Mouse (Mus musculus): Measurements from ENCODE around the gene Rcor2.

Rcor2 gene

DNA sequence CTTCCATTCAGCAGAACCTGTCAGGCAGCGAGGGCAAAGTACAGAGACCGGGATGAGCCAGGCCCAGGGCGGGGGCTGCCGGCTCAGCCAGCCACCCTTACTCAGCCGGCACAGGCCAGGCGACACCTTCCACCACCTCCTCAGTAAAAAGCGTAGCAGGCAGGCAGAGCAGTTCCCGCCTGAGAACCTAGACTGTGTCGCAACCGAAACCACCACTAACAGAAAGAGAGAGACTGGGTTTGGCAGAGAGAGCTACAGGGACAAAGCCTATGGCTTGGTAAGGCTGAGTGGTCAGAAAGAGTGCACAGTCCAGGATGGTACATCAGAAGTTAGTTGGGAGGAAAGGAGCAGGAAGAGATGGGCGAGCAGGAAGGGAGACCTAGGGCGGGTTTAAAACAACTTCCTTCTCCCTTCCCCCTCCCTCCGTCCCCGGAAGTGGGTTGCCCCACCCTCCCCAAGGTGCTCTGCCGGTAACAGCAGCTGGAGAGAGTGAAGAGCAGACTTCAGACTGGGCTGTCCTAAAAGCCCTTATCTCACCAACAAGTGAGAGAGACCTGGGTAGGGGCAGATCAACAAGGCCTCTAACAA, 28.0 kb downstream of the Rcor2 start:
- peak; percentile 84 to 86 for DNase-seq

GRCm38 (mm10) chr19:7295959-7296358, 28.8 kb downstream of the Rcor2 start:
- no peak for DNase-seq

- DNase-seq, result no peak
Measured at GRCm38 (mm10) chr19:7299052-7299451, 31.9 kb downstream of the Rcor2 start.

DNA sequence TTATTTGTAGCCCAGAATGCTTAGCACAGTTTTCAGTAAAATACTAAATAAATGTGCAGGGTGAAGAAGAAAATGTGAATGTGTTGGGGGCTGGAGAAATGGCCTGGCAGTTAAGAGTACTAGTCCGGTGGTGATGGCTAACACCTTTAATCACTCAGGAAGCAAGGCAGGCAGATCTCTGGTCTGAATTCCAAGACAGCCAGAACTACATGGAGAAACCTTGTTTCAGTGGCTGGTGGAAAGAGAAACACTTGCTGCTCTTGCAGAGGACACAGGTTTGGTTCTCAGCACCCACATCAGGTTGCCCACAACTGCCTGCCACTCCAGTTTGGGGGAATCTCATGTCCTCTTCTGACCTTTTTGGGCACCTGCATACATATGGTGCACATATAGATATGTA, 33.0 kb downstream of the Rcor2 start:
- no peak for DNase-seq

DNA sequence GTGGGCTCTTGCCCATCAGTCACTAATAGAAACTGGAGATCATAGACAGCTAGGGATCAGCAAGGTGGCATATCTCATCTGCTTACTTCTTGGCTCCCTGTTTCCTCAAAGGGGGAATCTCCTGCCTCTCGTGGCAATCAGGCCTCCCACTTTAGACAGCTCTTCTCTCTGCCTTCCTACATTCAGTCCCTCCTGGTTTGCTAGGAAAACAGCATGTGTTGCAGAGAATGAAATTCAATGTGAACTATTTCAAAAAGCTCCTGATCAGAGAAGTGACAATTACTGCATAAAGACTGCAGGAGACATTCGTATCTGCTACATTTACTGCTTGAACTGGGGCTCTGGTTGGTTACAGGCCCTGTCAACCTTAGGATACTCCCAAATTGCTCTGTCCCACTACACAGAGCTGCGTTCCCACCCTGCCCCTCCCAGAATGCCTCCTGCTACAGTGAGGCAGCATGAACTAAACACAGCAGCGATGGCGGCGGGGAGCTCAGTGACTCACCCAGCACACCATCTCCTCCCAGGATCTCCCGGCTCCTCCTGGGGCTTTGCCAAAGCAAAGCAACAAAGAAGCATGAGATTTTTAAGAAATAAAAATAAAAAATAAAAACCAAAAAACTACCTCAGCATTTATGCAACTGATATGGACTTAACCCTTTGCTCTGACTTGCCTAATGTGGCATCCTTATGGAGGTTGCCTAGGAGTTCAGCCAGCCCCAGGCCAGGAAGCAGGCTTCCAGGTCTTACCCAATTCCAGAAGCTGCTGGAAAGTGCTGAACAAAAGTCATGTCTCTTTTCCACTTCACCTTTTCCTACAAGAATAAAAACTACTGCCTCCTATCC, 34.7 kb downstream of the Rcor2 start:
- DNase-seq, result peak in 1 of 2 experiments; percentile 8

DNA sequence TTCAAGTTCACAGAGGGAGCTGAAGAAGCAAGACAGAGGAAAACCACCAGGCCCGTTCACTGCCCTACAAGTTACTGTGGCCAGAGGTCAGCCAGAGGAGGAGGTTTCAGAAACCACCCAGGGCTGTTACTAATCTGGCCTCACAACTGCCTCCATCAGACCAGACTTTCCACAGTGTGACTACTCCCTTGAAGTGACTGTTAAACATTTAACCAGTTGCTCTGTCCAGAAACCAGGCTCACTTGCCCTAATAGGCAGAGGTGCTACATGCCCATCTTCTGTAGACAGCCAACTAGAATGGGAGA, 35.3 kb downstream of the Rcor2 start:
- no peak for DNase-seq

GRCm38 (mm10) chr19:7303796-7304195, 36.7 kb downstream of the Rcor2 start:
- DNase-seq, result no peak

GRCm38 (mm10) chr19:7304801-7305200, 37.7 kb downstream of the Rcor2 start:
- no peak for DNase-seq

GRCm38 (mm10) chr19:7305380-7306310, 38.5 kb downstream of the Rcor2 start:
- no peak for DNase-seq

GRCm38 (mm10) chr19:7306968-7307367, 39.8 kb downstream of the Rcor2 start:
- no peak for DNase-seq

GRCm38 (mm10) chr19:7307995-7308770, 41.1 kb downstream of the Rcor2 start:
- no peak for DNase-seq

- DNase-seq, result no peak
Measured at GRCm38 (mm10) chr19:7309738-7310330, 42.7 kb downstream of the Rcor2 start.

DNA sequence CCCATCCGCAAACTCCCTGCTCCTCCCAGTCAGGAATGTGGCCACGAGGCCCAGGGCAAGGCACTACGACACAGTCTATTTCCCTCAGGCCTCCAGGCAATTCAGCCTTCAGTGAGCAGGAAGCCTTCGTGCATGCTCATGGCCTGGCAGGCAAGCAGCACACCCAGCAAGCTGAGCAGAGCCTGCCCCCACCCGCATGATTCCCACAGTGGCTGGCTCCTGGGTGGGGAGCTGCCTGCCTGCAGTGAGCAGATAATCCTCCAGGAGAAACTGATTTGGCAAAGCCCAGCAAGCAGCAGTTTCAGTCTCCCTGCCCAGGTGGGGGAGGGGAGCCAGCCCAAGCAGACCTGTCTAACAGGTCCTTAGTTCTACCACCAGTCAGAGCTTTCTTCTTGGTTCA, 43.6 kb downstream of the Rcor2 start:
- peak; percentile 16 to 23 for DNase-seq

DNA sequence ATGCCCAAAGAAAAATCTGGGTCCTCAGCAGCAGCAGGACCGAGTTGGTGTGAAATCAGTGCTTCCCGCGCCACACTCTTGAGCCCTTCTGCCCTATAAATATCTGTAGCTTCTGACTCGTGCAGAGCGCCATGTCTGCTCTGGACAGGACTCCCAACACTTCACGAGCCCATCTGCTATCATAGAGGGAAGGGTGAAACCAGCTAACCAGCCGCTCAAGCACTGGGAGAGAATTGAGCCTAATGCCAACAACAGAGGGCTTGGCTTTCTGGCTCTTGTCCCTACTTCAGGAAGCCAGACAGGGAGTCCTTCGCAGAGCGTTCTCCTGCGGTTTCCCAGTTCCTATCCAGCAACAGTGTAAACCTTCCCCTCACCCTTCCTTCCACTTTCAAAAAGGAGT, 44.2 kb downstream of the Rcor2 start:
- no peak for DNase-seq

- DNase-seq, result no peak
Measured at GRCm38 (mm10) chr19:7313660-7314059, 46.5 kb downstream of the Rcor2 start.

DNA sequence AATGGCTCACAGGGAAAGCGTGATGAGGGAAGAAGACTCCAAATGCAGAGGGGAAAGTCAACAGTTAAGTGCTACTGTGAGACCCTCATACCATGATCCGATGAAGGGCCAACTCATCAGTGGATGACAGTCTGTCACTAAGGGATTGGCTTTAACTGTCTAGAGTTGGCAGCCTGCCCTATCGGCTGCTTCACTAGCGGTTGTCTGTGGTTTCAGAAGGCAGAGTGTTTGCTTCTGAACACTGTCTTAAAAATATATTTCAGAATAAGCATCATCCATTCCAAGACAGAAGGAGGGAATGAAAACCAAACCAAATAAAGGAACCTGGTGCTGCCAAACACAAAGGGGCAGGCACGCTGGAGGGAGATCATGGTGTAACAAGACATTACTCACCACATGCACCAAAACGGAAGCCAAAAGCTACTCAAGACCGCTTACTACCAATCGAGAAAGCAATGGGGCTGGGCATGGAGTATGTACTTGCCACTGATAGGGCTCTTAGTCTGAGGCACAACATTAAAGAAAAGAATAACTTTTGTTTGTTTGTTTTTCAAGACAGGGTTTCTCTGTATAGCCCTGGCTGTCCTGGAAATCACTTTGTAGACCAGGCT, 48.0 kb downstream of the Rcor2 start:
- peak in 1 of 2 experiments; percentile 9 for DNase-seq

DNA sequence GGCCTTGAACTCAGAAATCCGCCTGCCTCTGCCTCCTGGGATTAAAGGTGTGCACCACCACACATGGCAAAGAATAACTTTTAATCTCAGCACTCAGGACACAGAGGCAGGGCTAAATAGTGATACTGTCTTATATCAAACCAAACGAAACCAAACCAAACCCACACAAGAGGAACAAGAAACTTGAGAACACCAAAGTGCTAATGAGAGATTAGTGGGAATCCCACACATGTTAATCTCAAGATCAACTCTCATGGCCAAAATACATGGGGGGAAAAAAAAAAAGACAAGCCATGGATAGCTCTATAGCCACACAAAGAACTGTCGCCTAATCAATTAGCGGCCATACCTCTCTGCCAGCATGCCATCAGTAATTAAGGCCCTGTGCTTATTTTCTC, 48.5 kb downstream of the Rcor2 start:
- DNase-seq, result no peak

DNA sequence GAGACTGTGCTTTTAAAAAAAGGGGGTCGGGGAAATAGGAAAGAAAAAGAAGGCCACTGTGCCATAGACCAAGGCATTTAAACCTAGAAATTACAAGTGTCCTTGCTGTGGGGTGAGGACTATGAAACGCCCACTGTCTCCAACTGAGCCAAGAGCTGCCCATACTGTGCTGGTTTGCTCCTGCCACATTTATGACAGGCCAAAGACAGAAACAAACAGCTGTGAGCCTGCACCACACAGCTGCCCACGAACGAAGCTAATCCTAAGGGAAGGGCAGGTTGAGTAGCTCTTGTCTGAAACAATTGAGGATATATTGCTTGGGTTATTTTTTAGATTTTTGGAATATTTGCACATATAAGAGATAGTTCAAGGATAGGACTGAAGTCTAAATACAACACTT, 49.7 kb downstream of the Rcor2 start:
- DNase-seq, result no peak

GRCm38 (mm10) chr19:7317716-7318115, 50.6 kb downstream of the Rcor2 start:
- DNase-seq, result no peak

DNA sequence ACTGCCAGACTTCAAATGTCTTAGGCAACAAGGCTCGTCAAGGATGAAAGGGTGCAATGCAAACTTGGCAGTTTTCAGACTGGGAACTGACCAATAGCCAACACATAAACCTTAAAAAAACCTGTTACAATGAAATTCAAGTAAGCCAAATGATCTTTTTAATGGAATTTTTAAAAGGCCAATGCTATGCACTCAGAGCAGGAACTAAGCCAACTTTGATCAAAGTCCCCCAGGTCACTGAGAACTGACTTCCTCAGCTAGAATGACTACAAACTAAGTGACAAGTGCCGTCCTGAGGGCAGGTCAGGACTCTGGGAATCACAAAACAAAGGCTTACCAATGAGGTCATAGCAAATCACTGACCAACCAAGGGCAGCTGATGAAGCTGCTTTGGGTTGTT, 53.1 kb downstream of the Rcor2 start:
- DNase-seq, result no peak

DNA sequence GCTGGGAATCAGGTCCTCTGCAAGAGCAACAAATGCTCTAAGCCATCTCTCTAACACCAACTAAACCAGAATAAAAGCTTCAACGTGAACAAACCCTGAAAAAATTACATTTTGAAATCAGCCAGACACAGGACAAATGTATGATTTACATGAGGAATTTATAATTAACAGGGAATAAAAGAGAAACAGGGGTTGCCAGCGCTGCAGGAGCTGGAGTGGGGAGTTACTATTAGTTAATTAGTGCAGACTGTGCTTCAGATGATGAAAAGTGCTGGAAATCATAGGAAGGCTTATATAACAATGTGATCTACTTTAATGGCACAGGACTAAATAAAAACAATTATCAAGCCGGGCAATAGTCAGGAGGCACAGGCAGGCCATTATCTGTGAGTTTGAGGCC, 54.3 kb downstream of the Rcor2 start:
- DNase-seq, result no peak
